Mouse (Mus musculus) intestine, postnatal 0 days (tissue): ENCODE data around the gene Rora. TPM values are rescaled to one million over a fixed set of nuclear protein-coding genes. Genes with fewer than 3 reads are reported as not detected.
A peak's percentile ranks its signal among the peaks of the same experiment; 100 is the strongest.

Experiments
- ATAC-seq: fragments of 200-750 bp; cut with Nextera tagmentation; 2 replicates; pipeline ENCODE4 v1.8.0; 2017; ENCODE audit warnings: mild to moderate bottlenecking, moderate TSS enrichment, moderate library complexity
- H3K27ac ChIP-seq: fragments of 300-500 bp; sonication (generic); 2 replicates; pipeline ENCODE4 v1.5.1; 2014; ENCODE audit warnings: mild to moderate bottlenecking, low read depth, low read length, moderate library complexity
- H3K27me3 ChIP-seq: fragments of 300-500 bp; sonication (generic); replicated peaks from 2 replicates; pipeline ENCODE4 v1.6.1; 2014; ENCODE audit warnings: low read length, mixed read lengths; ENCODE audit not compliant: control insufficient read depth, insufficient read depth
- H3K36me3 ChIP-seq: fragments of 300-500 bp; sonication (generic); 2 replicates; pipeline ENCODE4 v1.6.1; 2014; ENCODE audit warnings: mild to moderate bottlenecking, moderate library complexity; ENCODE audit not compliant: control insufficient read depth, insufficient read depth
- H3K4me1 ChIP-seq: fragments of 300-500 bp; sonication (generic); replicated peaks from 2 replicates; pipeline ENCODE4 v1.6.1; 2014; ENCODE audit warnings: antibody characterized with exemption, low read length, mixed read lengths; ENCODE audit not compliant: control insufficient read depth, insufficient read depth
- H3K4me2 ChIP-seq: fragments of 300-500 bp; sonication (generic); replicated peaks from 2 replicates; pipeline ENCODE4 v1.6.1; 2014; ENCODE audit warnings: low read depth, mild to moderate bottlenecking, moderate library complexity
- H3K4me3 ChIP-seq: fragments of 300-500 bp; sonication (generic); 2 replicates; pipeline ENCODE4 v1.5.1; 2014; ENCODE audit warnings: low read depth, low read length
- H3K9ac ChIP-seq: fragments of 300-500 bp; sonication (generic); 2 replicates; pipeline ENCODE4 v1.6.1; 2014; ENCODE audit warnings: mild to moderate bottlenecking, low read depth, low read length
- H3K9me3 ChIP-seq: fragments of 300-500 bp; sonication (generic); 2 replicates; pipeline ENCODE4 v1.6.1; 2016; ENCODE audit warnings: mixed run types; ENCODE audit not compliant: control insufficient read depth
- CTCF ChIP-seq: sonication (generic); IDR thresholded peaks from 2 replicates; pipeline ENCODE4 v1.5.1; 2016; ENCODE audit warnings: low read depth, mild to moderate bottlenecking, control low read depth, antibody characterized with exemption, moderate library complexity
- WGBS: fragments of 180-500 bp; shearing (Covaris S2); extraction: QIAGEN DNeasy Blood & Tissue Kit; methylation state at CpG from one replicate; pipeline ENCODE4 v1.1.7; 2014; 5-methylcytosine and 5-hydroxymethylcytosine counted together
- polyA plus RNA-seq: library from polyadenylated mRNA; unstranded; fragments of >200 nt; fragmentation: Nextera tagmentation; extraction: Ambion mirVana; gene quantifications from 2 replicates; pipeline ENCODE4 v1.2.1, GENCODE M21; 2015

The Rora gene
- polyA plus RNA-seq, 1 experiment from 2014 or later, result 4.7 TPM

DNA sequence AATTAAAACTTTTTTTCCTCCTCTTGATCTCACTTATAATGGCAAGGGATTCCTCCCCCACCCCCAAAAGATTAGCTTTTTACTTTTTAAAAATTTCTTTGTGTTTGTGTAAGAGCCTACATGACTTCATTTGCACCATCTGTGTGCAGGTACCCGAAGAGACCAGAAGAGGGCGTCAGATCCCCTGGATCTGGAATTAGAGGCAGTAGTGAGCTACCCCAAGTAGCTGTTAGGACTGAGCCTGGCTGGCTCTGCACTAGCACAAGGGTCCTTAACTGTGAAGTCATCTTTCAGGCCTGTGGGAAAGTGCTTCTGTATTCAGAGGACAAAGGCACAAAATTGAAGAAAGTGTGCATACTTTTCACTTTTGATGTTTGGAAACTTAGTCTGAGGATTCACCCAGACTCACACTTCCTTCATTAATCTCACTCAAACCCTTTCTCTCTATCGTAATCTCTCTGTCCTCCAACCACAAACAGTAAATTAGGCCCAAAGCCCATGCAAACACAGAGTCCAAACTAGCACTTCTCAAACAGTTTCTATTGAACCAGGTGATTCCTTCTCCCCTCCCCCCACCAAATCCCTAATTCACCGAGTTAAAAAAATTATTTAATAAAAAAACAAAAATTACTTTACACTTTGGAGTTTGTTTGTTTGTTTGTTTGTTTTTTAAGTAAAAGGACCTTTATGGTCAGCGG lies 246.1 kb downstream of the Rora start:
- Histone ChIP-seq H3K9ac (no peak overlapping the region), H3K4me3 (no peak overlapping the region), H3K9me3 (no peaks in the 10 kb centered on the region), H3K27me3 (no peaks in the 10 kb centered on the region), H3K4me2 (no peak overlapping the region), H3K27ac (no peak overlapping the region), H3K4me1 (no peaks in the 10 kb centered on the region), H3K36me3 (no peaks in the 10 kb centered on the region)
- TF ChIP-seq CTCF, result peak; percentile 38; the same call in 1 of the 2 replicates
- no peak for ATAC-seq
- 78% methylated on average over 5 of the region's 5 CpGs for WGBS

DNA sequence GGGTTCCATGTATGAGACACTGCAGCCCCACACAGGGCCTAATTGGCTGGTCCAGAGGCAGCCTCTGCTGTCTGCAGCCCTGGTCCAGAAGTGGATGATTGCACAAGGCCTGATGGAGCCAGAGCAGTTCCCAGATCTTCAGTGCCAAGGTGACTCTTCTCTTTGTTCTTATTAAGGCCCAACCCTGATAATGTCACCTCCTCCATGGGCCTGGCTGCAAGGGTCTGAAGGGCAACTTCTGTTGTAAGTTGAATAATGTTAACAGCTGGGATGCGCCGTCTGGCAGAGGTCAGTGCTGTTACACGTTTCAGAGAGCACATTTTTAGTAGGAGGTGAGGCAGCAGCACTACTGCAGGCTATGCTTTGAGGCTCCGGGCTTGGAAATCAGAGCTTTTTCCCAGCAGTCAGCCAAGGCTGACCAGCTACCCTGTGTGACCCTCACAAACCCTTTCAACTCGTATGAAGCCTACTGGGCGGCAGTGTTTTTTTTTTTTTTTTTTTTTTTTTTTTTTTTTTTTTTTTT lies 252.8 kb downstream of the Rora start:
- no peak overlapping the region for H3K4me2 ChIP-seq
- TF ChIP-seq CTCF, result no peak
- no peaks in the 10 kb centered on the region for H3K9me3 ChIP-seq
- H3K4me3 ChIP-seq, result no peak overlapping the region
- no peaks in the 10 kb centered on the region for H3K4me1 ChIP-seq
- no peaks in the 10 kb centered on the region for H3K36me3 ChIP-seq
- WGBS, result 73% methylated on average over 6 of the region's 6 CpGs
- H3K27ac ChIP-seq, result no peak overlapping the region
- no peaks in the 10 kb centered on the region for H3K27me3 ChIP-seq
- no peak for ATAC-seq
- no peak overlapping the region for H3K9ac ChIP-seq

DNA sequence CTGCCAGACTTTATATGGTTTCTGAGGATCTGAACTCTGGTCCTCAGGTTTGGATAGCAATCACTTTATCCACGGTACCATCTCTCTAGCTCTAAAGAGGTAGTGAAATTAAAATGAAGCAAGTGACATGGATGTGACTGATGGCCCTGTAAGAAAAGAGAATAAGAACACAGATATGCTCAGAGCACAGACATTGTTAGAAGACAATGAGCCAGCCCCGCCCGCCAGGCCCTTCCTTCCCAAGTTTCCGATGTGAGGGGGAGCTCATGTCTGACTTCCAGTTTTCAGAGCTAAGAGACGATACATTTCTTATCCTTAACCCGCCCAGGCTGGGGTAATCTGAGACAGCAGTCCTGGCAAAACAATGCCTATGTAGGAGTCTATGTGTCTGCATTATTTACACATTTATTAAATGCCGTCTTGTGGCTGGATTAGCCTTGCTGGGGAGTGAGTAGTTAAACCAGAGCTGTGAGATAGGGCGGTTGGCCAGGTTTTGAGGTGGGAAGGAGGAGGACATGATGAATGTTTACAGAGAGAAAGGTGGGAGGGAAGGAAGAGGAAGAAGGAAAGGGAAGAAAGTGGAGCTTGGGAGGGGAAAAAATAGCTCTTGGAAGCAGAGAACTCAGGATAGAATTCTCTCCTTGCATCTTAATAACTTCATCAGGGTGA lies 259.0 kb downstream of the Rora start:
- no peak overlapping the region for H3K9ac ChIP-seq
- ATAC-seq, result no peak
- TF ChIP-seq CTCF, result no peak
- H3K36me3 ChIP-seq, result no peaks in the 10 kb centered on the region
- H3K4me2 ChIP-seq, result no peak overlapping the region
- H3K4me1 ChIP-seq, result no peaks in the 10 kb centered on the region
- no peak overlapping the region for H3K27ac ChIP-seq
- H3K4me3 ChIP-seq, result no peak overlapping the region
- no peaks in the 10 kb centered on the region for H3K27me3 ChIP-seq
- H3K9me3 ChIP-seq, result no peaks in the 10 kb centered on the region
- 43% methylated on average over 8 of the region's 8 CpGs for WGBS

DNA sequence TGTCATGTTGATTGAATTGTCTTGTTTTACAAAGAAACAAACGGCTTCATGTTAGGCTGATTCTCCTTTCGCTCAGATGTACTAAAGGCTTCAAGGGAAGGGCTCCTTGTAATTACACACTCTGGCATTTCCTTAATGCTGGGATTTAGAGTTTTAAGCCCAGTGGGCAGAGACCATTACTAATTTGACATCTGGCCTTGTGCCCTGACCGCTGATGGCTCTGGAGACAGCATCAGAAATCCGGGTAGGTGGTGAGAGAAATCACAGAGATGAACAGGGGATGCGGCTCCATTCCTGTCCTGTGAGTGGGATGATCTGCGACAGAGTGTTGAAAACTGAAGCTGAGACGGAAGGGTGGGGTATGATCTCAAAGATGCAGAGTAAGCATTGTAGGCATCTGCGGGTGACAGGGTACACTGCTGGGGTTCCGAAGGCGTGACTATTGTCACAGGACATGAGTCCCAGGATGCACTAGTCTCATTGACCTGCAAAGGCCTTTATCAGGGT lies 259.7 kb downstream of the Rora start:
- Histone ChIP-seq H3K27ac (no peak overlapping the region), H3K4me3 (no peak overlapping the region), H3K27me3 (no peaks in the 10 kb centered on the region), H3K4me2 (no peak overlapping the region), H3K9me3 (no peaks in the 10 kb centered on the region), H3K4me1 (no peaks in the 10 kb centered on the region), H3K36me3 (no peaks in the 10 kb centered on the region), H3K9ac (no peak overlapping the region)
- no peak for ATAC-seq
- WGBS, result 78% methylated on average over 10 of the region's 10 CpGs
- no peak for TF ChIP-seq CTCF

DNA sequence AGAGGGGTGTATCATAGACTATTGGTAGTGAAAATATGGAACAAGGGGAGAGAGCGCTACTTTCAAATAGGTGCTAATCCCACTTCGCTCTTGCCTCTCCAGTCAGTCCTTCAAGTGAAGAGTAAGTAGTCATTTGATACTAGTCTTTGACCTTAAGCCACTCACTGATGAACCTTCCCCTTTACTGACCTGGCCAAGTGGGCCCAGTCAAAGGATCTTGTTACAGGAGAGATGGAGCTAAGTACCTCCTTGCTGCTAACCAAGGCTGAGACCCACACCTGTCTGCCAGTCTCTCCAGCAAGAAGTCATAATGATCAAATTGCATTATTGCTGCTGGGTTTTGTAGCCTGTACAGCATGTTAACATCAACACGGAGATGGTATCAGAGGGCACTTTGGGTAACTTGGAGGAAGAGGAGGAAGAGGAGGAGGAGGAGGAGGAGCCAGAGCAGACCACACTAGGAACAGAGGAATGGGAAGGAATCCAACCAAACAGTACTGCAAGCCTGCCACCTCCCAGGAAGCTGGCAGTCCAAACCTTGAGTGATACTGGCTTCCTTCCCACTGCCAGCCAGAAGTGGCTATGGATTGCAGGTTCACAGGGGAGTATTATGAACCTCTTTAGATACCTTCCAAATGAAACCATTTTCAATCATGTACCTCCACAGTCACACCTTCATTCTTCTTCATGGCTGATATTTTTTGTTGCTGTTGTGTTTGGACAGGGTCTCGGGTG lies 261.1 kb downstream of the Rora start:
- Histone ChIP-seq H3K4me2 (no peak overlapping the region), H3K27me3 (no peaks in the 10 kb centered on the region), H3K27ac (no peak overlapping the region), H3K9ac (no peak overlapping the region), H3K36me3 (no peaks in the 10 kb centered on the region), H3K4me3 (no peak overlapping the region), H3K4me1 (no peaks in the 10 kb centered on the region), H3K9me3 (no peaks in the 10 kb centered on the region)
- TF ChIP-seq CTCF, result no peak
- ATAC-seq, result no peak
- 84% methylated on average over 4 of the region's 4 CpGs for WGBS

DNA sequence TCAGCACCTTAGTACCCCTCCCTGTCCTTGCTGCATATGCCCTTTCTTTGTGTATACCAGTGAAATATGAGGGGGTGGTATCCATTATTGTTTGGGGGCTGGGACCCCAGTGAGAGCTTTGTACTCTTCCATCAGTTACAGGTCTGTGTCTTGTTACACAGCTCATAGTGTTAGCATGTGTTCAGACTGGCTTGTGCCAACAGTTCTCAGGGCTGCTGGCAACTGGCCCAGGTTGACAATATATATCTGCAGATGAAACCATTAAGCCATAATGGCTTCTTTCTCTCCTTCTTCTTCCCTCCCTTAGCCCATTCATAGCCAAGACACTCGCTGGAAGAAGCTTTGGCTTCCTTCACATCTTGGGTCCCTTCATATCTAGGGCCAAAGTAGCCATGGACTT lies 263.2 kb downstream of the Rora start:
- Histone ChIP-seq H3K4me2 (no peak overlapping the region), H3K4me1 (no peaks in the 10 kb centered on the region), H3K9me3 (no peaks in the 10 kb centered on the region), H3K27ac (no peak overlapping the region), H3K27me3 (no peaks in the 10 kb centered on the region), H3K4me3 (no peak overlapping the region), H3K36me3 (no peaks in the 10 kb centered on the region), H3K9ac (no peak overlapping the region)
- 78% methylated on average over 1 of the region's 1 CpGs for WGBS
- ATAC-seq, result no peak
- no peak for TF ChIP-seq CTCF
